Mouse (Mus musculus) liver, postnatal 0 days (tissue): ENCODE results near the gene Gpsm3.

ENCODE experiments used
- CTCF ChIP-seq: sonication (generic); IDR thresholded peaks from 2 replicates; pipeline ENCODE4 v1.5.1; 2016; ENCODE audit warnings: antibody characterized with exemption, low read depth
- EP300 ChIP-seq: IDR thresholded peaks from 2 replicates; pipeline ENCODE4 v1.6.1; 2016; ENCODE audit warnings: antibody characterized with exemption, low read depth, mild to moderate bottlenecking

DNA sequence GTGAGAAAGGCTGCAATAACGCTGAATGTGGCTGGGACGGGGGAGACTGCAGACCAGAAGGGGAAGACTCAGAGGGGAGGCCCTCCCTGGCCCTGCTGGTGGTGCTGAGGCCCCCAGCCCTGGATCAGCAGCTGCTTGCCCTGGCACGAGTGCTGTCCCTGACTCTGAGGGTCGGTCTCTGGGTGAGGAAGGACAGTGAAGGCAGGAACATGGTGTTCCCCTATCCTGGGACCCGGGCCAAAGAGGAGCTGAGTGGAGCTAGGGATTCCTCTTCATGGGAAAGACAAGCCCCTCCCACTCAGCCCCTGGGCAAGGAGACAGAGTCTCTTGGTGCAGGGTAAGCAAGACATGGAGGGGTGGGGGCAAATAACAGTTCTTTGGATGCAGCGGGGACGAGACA, 6.2 kb upstream of the Gpsm3 start:
- TF ChIP-seq CTCF (no peak), EP300 (no peak)
